Mouse (Mus musculus) lung, postnatal 14 days (tissue): Measurements from ENCODE around the gene Dnajb5.

Source experiments
- DNase-seq: peaks from one replicate; pipeline ENCODE4 v3.0.0; 2021

The Dnajb5 gene

GRCm38 (mm10) chr4:42945043-42945442 lies 4.6 kb upstream of the Dnajb5 start:
- peak; percentile 41 for DNase-seq

- no peak for DNase-seq
These were observed 4.2 kb upstream of the Dnajb5 start for GRCm38 (mm10) chr4:42945445-42945844.

DNA sequence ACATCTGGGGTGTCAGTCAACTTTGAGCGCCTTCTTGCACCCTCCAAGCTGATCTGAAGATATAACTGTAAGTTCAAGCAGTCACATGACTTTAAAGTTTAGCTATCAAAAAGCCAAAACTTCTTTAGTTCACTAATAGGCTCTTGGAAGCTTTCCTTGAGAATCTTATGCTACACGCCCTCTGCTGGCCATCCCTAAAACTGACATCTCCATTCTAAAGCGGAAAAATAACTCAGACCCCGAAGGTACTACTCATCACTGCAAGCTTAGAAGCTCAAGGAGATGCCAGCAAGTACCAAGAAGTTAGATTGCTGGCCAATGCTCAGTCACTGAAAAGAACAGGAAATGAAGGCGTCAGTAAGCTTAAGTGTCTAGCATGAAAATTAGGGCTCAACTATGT lies 3.7 kb upstream of the Dnajb5 start:
- peak; percentile 74 for DNase-seq

DNA sequence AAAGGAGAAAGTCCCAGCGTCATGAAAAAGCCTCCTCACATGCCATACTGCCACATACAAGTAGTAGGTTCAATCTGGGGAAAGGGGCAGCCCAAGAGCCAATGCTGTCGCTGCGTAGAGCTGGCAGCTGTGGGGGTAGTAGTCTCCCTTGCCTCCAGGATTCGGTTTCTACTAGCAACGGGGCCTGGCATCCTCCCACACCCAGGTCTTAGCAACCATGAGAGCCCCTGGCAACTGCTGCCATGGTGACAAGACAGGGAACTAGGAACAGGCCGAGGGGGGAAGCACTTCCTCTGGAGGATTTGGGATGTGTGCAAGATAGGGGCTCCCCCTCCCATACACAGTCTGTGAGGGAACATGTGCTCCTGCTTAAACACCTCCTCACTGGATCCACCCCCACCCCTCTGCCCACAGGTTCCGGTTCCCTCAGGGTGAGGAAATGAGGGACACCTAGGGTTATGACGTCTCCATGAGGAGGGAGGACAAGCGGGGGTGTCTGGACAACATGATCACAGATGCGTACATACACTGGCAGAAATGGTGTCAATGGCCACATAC lies 2.8 kb upstream of the Dnajb5 start:
- no peak for DNase-seq

GRCm38 (mm10) chr4:42948527-42948926 lies 1.1 kb upstream of the Dnajb5 start:
- DNase-seq = no peak

DNA sequence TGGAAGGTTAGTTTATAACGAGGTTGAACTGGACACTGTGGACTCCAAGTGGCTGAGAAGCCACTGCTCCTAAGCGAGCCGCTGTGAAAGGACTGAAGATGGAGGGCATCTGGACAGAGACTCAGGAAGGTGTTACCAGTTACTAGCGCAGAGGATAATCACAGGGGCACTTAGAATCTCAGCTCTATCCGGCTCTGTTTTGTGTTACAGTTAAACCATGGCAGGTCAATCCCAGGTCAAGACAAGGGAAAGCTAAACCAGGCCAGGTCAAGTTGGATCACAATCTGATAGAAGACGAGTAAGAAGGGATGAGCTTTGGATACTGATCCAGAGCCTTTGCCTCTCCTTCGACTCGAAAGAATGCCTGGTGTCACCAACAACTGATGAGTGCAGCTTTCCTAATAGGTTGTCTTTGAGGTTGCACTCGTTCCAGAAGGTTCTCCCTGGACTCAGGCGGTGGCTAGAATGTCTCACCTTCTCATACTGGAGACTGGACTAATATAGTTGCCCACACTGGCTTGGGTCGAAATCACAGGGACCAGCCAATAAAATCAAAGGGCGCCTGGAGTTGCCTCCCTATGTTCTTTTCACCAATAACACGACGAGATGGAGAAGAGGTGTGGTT lies 451 bp upstream of the Dnajb5 start:
- DNase-seq = no peak

DNA sequence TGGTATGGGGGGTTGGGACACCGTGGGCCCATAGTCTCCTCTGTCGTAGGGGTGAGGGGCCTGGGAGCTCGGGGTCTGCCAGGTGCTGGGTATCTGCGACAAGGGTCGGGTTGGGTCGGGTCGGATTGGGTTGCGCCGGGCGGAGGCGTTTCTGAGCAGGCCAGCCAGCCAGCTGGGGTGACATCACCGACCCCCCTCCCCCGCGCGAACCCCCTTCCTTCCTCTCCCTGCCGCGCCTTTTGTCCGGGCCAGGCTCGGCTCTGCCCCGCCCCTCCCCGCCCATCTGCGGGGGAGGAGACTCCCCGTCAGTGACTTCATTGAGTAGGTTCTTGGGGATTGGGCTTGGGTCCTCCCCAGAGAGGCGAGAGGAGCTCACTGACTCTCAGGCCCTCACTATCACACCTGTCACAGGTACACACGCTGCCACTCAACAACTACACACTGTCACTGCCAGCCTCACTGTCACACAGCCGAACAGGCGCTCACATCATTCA lies 498 bp downstream of the Dnajb5 start:
- peak; percentile 90 for DNase-seq

DNA sequence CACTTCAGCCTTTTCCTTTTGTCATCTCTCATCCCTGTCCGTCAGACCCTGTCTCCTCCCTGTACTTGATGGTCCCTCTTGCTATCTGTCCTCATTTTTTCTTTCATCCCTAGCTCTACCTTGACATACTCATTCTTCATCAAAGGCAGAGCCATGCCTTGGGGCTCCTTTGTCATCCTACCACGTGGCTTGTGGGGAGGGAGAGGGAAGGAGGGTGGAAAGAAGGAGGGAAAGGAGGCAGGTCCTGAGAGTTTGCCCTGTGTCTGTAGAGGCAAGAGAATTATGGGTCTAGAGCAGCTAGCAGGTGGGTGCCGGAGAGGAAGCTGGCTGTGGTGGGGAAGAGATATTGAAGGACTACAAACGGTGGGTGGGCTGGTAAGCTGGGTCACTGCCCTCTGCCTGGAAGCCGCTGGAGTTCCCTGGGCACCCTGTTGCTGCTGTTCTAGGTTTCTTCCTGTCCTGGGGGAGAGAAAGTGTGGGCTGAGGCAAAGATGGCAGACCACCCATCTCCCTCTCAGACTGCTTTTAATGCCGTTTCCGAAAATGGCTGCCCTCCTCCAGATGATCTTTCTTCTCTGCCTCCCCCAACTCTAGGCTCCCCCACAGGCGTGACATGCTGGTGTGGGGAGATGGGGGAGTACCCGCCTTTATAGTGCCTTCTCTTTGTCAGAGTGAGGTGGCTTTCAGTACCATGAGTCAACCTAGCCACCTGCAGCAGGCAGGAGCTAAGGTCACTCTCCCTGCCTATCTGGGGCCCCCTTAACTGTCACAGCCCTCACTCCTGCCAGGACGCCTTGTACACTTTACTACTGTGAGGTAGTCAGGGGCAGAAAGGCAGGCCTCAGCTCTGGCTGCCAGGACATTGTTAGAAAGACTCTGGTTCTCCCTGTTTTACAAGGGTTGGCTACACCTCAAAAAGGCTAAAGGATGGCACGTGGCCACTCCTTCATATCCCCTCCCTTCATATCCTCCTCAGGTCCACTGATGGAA lies 1.9 kb downstream of the Dnajb5 start:
- DNase-seq = no peak

DNA sequence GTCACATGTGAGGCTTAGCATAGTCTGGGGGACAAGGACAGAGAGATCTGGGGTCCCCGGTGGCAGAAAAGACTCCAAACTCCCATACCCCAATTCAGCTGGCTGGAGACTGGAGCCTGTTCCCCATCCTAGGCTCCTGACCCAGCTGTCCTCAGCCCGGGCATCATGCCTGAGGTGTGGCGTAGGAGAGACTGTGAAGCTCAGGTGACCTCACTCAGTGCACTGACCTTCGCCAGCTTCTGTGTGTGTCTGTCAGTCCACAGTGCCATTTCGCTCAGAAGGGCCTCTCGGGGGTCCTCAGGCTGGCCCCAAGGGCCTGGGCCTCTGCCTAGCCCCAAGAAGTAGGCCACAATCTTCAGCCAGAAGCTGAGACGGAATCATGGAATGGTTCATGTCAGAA lies 2.9 kb downstream of the Dnajb5 start:
- no peak for DNase-seq

- no peak for DNase-seq
These were observed 4.0 kb downstream of the Dnajb5 start for GRCm38 (mm10) chr4:42953435-42954094.

DNA sequence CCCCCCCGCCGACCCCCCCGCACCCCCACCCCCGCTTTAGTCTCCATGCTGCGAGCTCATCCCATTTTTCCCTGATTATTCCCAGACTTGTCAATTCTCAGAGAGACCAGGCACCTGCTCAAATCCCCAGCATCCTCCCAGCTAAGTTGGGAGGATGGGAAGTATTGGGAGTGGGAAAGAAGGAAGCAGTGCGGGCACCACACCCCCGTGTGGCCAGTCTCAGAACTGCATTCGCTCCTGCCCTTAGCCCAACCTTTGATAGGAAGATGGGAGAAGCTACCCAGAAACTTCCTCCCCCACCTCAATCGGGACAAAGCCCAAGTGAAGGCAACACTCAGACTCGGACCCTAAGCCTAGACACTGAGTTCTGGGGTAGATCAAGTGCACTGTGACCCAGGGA lies 4.7 kb downstream of the Dnajb5 start:
- DNase-seq = peak; percentile 80

- DNase-seq = no peak
These were observed 5.6 kb downstream of the Dnajb5 start for GRCm38 (mm10) chr4:42955200-42955599.

DNA sequence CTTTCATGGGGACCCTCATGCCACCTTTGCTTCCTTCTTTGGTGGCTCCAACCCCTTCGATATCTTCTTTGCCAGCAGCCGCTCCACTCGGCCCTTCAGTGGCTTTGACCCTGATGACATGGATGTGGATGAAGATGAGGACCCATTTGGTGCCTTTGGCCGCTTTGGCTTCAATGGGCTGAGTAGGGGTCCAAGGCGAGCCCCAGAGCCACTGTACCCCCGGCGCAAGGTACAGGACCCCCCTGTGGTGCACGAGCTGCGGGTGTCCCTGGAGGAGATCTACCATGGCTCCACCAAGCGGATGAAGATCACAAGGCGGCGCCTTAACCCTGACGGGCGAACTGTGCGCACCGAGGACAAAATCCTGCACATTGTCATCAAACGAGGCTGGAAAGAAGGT lies 7.0 kb downstream of the Dnajb5 start:
- no peak for DNase-seq

DNA sequence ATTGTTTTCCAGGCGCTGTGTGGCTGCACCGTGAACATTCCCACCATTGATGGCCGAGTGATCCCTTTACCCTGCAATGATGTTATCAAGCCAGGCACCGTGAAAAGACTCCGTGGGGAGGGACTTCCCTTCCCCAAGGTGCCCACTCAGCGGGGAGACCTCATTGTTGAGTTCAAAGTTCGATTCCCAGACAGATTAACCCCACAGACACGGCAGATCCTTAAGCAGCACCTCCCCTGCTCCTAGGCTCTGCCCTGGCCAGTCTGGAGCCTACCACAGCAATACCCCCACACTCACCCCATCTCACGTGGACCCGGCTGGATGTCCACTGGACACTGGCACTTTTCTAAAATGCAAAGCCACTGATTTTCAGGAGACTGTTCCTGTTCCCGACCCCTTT lies 7.7 kb downstream of the Dnajb5 start:
- DNase-seq = no peak

GRCm38 (mm10) chr4:42957979-42958378 lies 8.4 kb downstream of the Dnajb5 start:
- no peak for DNase-seq

DNA sequence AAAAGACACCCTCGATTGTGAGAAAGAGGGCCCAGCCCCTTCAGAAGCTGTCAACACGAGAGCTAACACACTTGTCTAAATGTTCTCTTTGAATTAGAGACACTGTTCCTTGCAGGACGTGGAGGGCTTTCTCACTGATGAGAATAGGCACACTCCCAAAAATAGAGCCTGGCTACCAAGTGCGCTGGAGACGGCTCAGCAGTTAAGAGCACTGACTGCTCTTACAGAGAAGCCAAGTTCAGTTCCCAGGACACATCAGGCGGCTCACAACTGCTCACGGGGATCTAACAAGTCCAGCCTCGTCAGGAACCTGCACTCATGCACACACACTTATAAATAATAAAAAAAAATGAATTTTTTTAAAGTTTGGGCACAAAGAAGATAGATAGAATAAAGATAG lies 9.3 kb downstream of the Dnajb5 start:
- no peak for DNase-seq

GRCm38 (mm10) chr4:42959382-42959781 lies 9.8 kb downstream of the Dnajb5 start:
- no peak for DNase-seq

GRCm38 (mm10) chr4:42961592-42961991 lies 12.0 kb downstream of the Dnajb5 start:
- peak; percentile 68 for DNase-seq

GRCm38 (mm10) chr4:42963480-42963879 lies 13.9 kb downstream of the Dnajb5 start:
- DNase-seq = no peak

DNA sequence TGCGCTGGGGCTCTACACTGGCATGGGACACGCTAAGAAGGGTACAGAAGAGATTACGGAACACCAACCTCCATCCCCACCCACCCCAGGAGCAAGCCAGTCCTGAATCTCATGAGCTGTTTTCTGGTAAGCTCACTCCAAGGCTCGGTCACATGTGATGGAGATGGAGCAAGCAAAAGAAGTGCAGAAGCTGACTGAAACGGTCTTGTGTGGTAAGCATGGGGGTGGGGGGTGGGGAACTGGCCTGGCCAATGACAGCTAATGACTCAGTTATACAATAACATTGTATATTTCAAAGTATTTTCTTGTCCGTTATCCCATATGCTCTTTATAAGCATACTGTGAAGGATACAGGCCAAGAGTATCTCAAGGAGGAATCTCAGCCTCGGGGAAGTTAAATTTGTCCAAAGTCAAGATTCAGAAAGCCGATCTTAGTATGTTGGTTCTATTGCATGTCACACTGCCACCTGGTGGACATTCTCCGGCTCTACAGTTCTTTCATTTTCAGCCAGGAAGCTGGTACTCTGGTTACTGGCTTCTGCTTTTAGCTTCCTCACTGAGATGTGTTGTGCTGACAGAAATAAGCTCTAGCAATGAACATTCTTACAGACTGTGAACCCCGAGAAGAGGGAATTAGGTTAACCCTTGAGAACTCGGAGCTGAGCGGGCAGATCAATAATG lies 15.6 kb downstream of the Dnajb5 start:
- peak; percentile 53 for DNase-seq

- DNase-seq = no peak
These were observed 19.7 kb downstream of the Dnajb5 start, which contains the start of gene 1700022I11Rik for GRCm38 (mm10) chr4:42969304-42969703. Gene 1700022I11Rik (plus strand): TSS chr4:42969604.

- no peak for DNase-seq
These were observed 23.3 kb downstream of the Dnajb5 start for GRCm38 (mm10) chr4:42972952-42973351.
